Mouse (Mus musculus) adipose tissue, adult 10 weeks (tissue): Measurements from ENCODE around the gene Edn3. TPM values are rescaled to one million over a fixed set of nuclear protein-coding genes. Genes with fewer than 3 reads are reported as not detected.

Source experiments
- polyA plus RNA-seq: library from polyadenylated mRNA; stranded (reverse); fragments of 350-450 nt; fragmentation: Illumina TruSeq; extraction: RNeasy Lipid Tissue Mini Kit (QIAGEN cat#74804); gene quantifications from one replicate; pipeline ENCODE4 v1.2.3, GENCODE M21; 2014; ENCODE audit warnings: low read depth, low replicate concordance

Gene Edn3
- polyA plus RNA-seq, result 14.7 TPM

GRCm38 (mm10) chr2:174760479-174761121 lies at the start of gene Edn3:
Gene Edn3 (plus strand): TSS chr2:174760619.

Other genes with a start within 250 kb of the Edn3 start
- 0.12 TPM for gene Zfp831, start 117.1 kb upstream of the Edn3 start, polyA plus RNA-seq
- not detected for gene Gm14444, start 249.6 kb downstream of the Edn3 start, polyA plus RNA-seq